Mouse (Mus musculus) gastrocnemius, adult 8-10 months (tissue): ENCODE measurements around the gene Skint3. TPM values are rescaled to one million over a fixed set of nuclear protein-coding genes. Genes with fewer than 3 reads are reported as not detected.
"Not testable (repeated sequence)": the region's sequence is repeated elsewhere in the genome, so short reads cannot be mapped to it uniquely, and the experiment has no call there.

ENCODE experiments used
- DNase-seq, 2 experiments: peaks; one replicate each; pipeline ENCODE4 v3.0.0; 2022; ENCODE audit warnings: low spot score in 2 of 2
- total RNA-seq, 4 experiments: library from RNA; stranded (reverse); gene quantifications; 2 replicates each; pipeline ENCODE4 v1.2.4; 2022

Gene Skint3
- not detected for total RNA-seq

DNA sequence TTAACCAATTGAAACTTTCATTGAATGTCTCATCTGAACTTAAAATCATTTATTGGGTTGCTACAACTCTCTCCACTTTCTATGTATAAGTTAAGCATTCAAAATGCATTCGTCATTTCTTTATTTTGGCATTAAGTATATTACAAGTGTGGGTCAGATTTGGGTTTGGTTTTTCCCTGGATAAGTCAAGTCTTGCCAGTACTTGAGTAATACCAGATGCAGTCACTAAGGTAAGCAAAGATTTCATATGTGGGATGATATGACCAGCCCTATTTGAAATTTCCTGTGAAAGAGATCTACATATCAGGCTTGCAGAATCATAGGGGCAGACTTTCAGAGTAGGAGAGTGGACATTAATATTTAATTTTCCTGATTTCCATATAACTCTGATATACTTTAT, at the start of gene Skint3:
TSS of gene Skint3 (plus strand) at position 301 of the 400 bp plus-strand sequence.
- no peak for DNase-seq

DNA sequence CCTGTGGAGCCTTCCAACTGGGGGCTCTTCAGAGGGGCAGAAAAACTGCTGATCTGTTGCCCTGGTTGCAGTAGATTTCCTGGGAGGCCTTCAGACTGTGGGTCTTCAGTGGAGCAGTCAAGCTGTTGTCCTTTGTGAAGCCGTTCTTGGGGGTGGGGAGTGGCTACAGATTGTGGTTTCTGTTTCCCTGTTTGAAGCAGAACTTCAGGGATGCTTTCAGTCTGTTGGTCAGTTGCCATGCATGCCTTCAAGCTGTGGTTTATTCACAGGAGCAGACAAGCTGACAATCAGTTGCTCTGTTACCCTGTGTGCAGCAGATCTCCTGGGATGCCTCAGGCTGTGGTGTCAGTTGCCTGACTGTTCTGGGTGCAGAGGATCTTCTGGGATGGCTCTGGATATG, 11.4 kb downstream of the Skint3 start:
- DNase-seq, result no peak

DNA sequence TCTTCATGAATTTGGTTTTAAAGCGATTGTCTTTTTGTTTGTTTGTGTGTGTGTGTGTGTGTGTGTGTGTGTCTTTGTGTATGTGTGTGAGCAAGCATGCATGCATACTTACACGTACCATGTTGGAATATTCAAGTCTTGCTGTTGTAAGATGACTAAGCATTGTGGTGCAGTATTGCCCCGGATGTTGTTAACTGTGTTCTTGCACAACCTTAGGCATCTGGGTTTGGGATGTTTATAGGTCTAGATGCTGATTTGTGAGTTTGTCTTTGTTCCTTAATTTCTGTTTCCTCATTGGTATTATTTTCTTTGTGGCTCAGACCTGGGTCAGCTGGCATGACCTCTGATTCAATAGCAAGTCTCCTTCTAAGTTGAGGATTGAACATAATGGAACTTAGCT, 11.9 kb downstream of the Skint3 start:
- no peak for DNase-seq

DNA sequence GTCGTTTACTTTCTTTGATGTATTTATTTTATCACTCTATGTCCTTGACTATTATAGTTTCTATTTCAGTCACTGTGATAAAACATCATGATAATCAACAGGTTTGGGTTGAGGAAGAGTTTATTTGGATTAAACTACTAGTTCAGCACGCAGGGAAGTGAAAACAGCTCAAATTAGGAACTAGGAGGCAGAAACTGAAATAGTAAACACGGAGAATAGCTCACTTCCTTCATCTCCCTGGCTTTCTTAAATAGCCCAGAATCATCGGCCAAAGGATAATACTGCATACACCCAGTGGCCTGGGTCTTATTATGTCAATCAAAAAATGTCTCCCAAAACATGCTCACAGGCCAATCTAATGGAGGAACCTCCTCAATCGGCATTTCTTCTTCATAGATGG, 24.0 kb downstream of the Skint3 start:
- no peak for DNase-seq

DNA sequence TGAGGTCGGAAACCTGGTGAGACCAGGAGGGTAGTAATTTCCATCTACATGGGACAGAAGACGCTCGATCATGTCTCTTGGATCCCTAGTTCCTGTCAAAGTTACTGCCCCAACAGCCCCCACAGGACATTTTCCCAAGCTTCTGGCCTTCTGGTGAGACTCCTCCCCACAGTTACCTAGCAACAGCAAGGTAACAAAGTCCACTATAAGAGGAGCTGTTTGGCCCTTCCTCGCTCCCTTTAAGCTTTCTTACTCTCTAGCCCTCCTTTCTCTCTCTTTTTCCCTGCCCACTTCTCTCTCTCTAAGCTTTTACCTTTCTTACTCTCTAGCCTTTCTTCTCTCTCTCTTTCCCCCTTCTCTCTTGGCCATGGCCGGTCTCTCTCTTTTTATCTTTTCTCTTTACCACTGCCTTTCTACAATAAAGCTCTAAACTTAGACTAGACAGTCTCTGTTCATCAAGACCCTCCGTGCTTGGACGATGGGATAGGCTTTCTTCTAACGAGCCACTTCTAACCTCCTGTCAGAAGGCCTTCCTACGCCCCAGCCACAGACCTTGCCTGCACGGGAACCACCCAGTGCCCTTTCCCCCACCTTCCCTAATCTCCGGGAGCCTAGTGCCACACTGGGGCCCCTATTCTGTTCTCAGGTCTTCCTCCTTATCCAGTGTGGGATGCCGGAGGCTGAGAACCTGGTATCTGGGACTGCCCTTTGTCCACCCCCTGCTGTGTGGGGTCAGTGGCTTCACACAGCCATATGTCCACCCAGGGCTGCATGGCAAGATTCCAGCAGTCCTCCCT, 55.3 kb downstream of the Skint3 start:
- DNase-seq, result no peak

DNA sequence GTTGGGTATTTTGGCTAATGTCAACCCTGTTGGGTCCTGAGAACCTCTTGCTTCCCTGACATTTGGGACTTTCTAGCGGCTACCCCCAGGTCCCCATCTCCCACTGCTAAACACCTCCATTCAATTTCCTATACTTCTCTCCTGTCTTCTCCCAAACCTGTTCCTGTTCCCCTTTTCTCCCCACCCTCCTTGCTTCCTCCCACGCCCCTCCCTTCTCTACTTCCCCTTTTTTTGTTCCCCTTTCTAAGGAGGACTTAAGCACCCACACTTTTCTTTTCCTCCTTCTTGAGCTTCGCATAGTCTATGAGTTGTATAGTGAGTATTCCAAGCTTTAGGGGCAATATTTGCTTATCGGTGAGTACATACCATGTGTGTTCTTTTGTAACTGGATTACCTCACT, 56.4 kb downstream of the Skint3 start:
- DNase-seq, result no peak

DNA sequence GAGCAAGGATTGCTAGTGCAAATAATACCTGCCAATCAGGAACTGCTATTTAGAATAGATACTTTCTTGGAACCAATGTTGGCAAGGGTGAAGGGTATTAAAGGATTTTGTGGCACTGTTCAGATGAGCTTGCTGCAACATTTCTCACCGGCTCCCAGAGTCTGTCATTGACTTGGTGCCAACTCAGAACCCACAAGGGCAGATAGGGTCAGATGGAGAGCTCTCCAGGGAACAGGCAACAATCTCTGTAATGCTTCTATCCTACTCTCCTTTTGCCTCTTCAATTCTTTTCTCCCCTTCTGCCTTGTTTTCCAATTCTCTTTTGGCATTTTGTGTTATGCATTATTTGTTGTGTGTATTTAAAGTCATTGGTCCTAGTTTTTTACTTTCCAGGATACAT, 70.3 kb downstream of the Skint3 start:
- DNase-seq, result no peak

DNA sequence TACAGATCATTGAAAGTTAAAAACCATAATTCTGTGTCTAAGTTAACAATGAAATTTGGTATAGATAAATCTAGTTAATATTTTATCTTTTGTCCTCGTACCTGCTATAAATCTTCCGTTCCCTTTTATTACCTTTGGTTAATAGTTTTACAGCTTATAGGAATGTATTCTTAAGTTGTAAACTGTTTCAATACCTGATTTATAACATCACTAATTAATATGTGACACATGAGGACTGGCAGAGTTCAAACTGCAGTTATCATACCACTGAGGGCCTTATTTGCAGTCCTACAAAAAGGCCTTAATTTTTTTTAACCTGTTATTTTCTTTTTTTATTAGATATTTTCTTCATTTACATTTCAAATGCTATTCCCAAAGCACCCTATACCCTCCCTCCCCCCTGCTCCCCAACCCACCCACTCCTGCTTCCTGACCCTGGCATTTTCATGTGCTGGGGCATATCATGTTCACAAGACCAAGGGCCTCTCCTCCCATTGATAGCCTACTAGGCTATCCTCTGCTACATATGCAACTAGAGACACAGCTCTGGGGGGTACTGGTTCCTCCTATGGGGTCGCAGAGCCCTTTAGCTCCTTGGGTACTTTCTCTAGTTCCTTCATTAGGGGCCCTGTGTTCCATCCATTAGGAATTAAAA, 70.9 kb downstream of the Skint3 start:
- no peak for DNase-seq

DNA sequence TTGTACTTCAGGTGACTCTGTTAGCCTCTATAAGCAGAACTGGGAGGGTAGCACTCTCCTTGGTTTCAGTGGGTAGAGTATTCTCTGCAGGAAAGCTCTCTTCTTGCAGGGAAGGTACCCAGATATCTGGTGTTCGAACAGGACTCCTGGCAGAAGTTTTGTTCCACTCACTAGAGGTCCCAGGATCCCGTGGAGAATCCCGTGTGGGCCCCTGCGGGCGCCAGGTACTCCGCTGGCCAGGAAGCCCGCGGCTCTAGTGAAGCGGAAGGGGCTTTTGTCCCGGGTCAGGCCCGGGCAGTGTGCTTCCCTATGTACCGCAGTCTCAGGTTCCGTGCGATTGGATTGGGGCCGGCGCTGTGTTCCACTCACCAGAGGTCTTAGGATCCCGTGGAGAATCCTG, 117.1 kb downstream of the Skint3 start:
- not testable (repeated sequence) for DNase-seq

Other genes starting within 250 kb of the Skint3 start
- not detected for gene Skint1, start 226.0 kb upstream of the Skint3 start, total RNA-seq
- not detected for gene Skint4, start 160.2 kb upstream of the Skint3 start, total RNA-seq
- gene Skint9, start 201.7 kb downstream of the Skint3 start, total RNA-seq, result not detected